Mouse (Mus musculus) thymus, postnatal 14 days (tissue): ENCODE data around the gene Acot7.

Experiments used
- DNase-seq: peaks from one replicate; pipeline ENCODE4 v3.0.0; 2021

Gene Acot7

DNA sequence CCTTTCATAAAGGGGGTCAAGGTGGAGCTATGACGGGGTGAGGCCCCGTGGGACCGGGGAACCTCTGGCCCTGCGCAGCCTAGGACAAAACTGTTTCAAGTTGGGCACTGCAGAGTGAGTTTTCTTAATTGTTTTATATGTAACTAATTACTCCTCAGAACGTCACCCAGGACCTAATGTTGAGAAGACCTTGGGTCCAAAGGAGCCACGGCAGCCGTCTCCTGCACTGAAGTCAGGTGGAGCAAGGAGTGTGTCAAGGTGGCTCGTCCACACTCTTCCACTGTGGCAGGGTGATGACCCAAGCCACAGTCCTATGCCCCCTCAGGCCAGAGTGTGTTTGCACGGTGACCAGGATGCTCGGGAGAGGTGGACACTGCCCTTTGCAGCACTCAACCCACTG, 125.2 kb downstream of the Acot7 start:
- DNase-seq, result no peak

DNA sequence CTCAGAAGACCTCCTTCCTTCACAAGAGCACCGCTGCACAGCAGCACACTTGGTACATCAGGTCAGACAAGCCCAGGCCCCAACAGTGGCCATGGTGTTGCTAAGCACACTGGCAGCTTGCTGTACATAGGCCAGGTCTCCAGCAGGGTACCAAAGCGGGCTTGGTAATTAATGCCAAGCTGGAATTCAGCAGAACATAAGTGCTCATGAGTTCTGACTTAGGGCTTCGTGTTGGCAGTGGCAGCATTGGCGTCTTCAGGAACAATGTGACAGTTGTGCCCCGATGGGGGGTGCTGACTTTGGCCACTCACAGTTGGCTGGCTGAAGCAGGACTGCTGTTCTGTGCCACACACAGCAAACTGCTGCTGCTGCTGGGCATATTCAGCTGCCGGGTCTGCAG, 126.8 kb downstream of the Acot7 start:
- DNase-seq, result no peak

DNA sequence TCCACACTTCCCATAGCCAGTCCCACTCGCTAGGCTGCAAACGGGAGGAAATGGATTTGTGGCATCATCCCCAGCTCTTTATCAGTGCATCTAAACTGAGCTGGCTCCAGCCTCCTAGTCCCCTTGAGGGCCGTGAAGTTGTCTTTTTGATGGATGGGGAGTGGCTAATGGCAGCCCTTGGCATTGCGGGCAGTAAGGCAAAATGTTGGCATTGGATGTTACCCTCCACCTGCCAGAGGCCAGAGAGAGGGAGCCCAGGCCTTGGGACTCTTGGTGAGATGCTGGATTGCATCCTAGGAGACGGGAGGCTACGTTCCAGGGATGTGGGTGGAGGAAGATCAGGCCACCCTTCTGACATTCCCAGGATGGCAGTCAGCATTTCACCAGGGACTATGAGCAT, 128.1 kb downstream of the Acot7 start:
- no peak for DNase-seq

DNA sequence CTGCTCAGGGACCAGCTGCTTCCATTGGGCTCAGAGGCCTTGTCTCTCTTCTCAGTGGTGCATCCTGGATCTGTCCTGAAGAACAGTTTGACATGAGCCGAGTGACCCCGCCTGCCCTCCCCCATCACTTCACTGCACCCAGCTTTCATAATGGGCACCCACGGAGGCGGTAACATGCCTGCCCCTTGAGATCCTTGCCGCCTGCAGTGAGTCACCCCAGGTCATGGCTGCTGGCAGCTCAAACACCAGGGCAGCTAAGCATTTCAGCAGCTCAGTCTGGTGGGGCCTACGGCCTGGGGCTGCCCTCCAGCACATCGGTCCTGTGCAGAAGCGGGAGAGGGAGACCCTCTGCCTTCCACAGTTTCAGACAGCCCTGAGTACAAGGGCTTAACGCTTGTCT, 129.6 kb downstream of the Acot7 start:
- DNase-seq, result no peak

DNA sequence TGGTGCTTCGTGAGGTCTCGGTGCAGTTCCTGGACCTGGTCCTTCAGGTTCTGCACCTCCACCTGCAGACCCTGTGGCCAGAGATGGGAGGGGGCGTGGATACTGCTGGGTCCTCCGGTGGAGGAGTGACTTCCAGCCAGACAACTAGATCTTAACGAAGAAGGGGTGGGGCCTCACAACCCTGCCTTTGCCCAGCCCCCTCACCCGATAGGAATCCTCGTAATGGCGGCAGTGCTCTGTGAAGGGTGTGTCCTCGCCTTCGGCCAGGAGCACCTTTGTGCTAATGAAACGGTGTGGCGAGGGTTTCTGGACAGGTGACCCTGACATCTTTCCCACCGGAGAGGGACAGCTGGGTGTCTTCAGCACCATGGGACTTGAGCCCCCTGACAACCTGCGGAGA, 134.3 kb downstream of the Acot7 start:
- no peak for DNase-seq

DNA sequence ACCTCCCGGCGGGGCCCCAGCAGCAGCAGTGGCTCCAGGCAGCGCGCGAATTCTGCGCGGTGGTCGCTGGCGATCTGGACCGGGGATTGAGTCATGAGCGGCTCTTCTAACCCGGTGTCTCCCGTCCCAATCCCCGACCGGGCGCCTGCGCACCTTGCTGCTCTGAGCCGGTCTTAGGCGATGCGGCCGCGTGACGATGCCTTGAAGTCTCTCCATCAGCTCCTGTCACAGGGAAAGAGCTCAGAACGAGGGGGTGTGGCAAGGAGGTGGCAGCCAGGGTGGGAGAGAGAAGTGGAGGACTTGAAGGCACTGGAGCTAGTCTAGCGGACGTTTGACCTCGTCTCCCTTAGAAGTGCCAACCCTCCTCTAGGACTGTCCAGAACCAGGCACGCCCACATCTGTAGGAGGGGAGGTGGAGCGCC, 135.3 kb downstream of the Acot7 start:
- DNase-seq, result no peak

DNA sequence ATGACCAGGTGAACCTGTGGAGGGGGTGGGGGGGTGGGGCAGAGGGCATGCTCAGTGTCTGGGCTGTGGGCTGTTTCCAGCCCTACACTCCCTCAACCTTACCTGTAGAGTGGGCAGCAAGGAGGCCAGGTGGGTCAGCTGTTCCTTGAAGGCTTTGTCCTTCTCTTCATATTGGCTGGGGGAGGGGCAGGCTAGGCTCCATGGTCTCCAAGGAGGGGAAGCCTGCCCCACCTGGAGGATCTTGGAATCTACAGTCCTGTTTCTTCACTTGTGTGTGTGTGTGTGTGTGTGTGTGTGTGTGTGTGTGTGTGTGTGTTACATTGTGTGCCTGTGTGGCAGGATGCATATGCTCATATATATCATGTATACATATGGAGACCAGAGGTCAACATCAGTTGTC, 136.0 kb downstream of the Acot7 start:
- no peak for DNase-seq

DNA sequence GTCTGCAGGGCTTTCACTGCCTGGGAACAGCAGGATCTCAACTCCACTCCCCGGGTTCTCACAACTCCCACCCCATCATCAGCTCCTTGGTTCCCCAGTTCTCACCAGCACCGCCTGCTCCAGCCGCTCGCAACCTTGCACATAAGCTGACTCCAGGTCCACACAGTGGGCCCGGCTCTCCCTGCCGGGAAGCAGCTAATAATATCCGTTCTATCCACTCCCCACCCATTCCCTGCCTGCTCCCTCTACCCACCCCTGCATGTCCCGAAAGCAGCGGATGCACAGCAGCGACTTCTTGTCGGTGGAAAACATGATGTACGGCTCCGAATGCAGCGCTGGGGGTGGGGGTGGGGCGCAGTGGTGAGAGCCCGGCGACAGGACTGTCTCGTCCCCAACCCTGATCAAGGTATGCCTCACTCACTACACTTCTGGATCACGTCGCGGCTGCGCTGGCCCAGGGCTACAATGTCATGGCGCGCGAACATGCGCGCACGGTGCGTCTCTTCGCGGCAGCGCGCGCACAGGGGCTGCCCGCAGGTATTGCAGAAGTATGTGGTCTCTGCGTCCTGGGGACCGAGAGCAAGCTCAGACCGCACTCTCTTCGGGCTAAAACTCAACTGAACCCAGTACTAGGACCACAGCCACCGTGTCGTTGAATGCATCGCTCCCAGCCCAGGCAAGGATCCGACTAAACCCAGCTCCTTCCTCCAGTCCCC, 137.7 kb downstream of the Acot7 start:
- no peak for DNase-seq

DNA sequence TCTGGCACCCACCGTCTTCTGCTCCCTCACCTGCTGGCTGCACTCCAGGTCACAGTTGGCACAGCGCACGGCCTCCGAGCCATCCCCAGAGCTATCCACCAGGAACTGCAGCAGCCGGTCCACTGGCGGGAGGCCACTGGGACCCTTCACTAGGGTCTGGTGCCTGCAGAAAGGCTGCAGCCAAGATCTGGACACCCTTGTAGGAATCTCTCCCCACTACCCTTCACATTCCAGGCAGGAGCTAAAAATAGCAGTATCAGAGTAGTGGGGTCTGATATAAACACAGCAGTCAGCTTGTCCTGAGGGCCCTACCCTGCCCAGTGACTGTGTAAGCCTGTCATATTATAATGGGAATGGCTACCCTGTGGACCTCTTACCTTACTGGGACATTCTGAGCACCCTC, 139.7 kb downstream of the Acot7 start:
- DNase-seq, result no peak

DNA sequence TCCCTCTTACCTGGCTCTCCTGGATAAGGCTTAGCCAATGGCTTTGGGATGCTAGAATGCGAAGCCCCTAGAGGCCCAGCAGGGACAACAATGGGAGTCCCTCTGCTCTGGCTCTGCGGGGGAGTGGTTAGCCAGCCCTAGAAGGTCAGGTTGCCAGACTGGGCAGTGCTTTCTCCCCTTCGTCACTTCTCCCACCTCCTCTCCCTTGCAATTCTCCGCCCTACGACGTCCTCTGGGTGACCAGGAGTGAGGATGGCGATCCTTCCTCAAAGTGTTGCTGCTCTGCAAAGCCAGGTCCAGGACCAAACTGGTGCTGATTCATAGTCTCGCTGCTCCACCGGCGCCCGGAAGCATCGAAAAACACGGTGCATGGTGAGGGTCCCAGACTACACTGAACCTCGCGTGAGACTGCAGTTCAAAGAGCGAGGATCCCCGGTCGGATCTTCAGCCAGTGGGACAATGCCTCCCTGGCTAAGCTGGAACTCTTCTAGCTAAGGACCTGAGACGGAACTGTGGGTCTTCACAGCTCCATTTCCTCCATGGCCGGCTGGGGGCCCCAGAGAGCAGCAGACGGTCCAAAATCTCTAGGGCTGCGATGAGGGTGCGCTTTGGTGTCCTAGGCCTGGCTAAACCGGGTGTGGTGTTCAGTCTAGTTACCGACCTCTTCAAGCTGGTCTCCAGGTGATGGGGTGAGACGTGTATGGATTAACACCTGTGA, 140.7 kb downstream of the Acot7 start, which contains the start of gene Rnf207:
Gene Rnf207 (minus strand): TSS at position 477 of the 718 bp plus-strand sequence.
- peak; percentile 43 for DNase-seq
